Mouse (Mus musculus) embryonic facial prominence, embryonic 12.5 days (tissue): ENCODE measurements around the gene P3h1. TPM values are rescaled to one million over a fixed set of nuclear protein-coding genes. Genes with fewer than 3 reads are reported as not detected.

Source experiments
- ATAC-seq: fragments of 200-750 bp; cut with Nextera tagmentation; 2 replicates; pipeline ENCODE4 v1.8.0; 2017; ENCODE audit not compliant: insufficient number of reproducible peaks, insufficient read depth, low FRiP score, low TSS enrichment
- H3K27ac ChIP-seq: fragments of 300-500 bp; sonication (generic); 2 replicates; pipeline ENCODE4 v1.5.1; 2016; ENCODE audit warnings: mild to moderate bottlenecking
- H3K27me3 ChIP-seq: fragments of 300-500 bp; sonication (generic); 2 replicates; pipeline ENCODE4 v1.6.1; 2016; ENCODE audit warnings: mild to moderate bottlenecking, moderate library complexity
- H3K36me3 ChIP-seq: fragments of 300-500 bp; sonication (generic); 2 replicates; pipeline ENCODE4 v1.6.1; 2016; ENCODE audit warnings: mild to moderate bottlenecking
- H3K4me1 ChIP-seq: fragments of 300-500 bp; sonication (generic); 2 replicates; pipeline ENCODE4 v1.6.1; 2016
- H3K4me2 ChIP-seq: fragments of 300-500 bp; sonication (generic); replicated peaks from 2 replicates; pipeline ENCODE4 v1.6.1; 2016; ENCODE audit warnings: mild to moderate bottlenecking, moderate library complexity
- H3K4me3 ChIP-seq: fragments of 300-500 bp; sonication (generic); 2 replicates; pipeline ENCODE4 v1.5.1; 2016; ENCODE audit warnings: mild to moderate bottlenecking
- H3K9ac ChIP-seq: fragments of 300-500 bp; sonication (generic); 2 replicates; pipeline ENCODE4 v1.6.1; 2016; ENCODE audit warnings: mild to moderate bottlenecking, moderate library complexity
- H3K9me3 ChIP-seq: fragments of 300-500 bp; sonication (generic); 2 replicates; pipeline ENCODE4 v1.6.1; 2016; ENCODE audit warnings: mild to moderate bottlenecking, moderate library complexity
- WGBS: fragments of 180-500 bp; shearing (Covaris S2); methylation state at CpG from one replicate; pipeline ENCODE4 v1.1.7; 2016; 5-methylcytosine and 5-hydroxymethylcytosine counted together
- polyA plus RNA-seq: library from polyadenylated mRNA; unstranded; fragments of >200 nt; fragmentation: Nextera tagmentation; extraction: Ambion mirVana; gene quantifications from 2 replicates; pipeline ENCODE4 v1.2.1, GENCODE M21; 2016

The P3h1 gene
- 35.2 and 39.1 TPM in 2 replicates for polyA plus RNA-seq

- H3K4me1 ChIP-seq, result peaks cover 7% of the 10 kb centered on the region; the same call in 1 of the 2 replicates
- peak within 1 kb of the TSS; percentile 71 for H3K4me2 ChIP-seq
- WGBS, result under 1% methylated on average over 66 of the region's 71 CpGs
- peak within 1 kb of the TSS; percentile 75 for H3K4me3 ChIP-seq
- peak within 1 kb of the TSS; percentile 86 for H3K9ac ChIP-seq
- peak within 1 kb of the TSS; percentile 71 for H3K27ac ChIP-seq
- peak; percentile 86 for ATAC-seq
- H3K27me3 ChIP-seq, result no peaks in the 10 kb centered on the region
- H3K9me3 ChIP-seq, result no peaks in the 10 kb centered on the region
- peaks cover 12% of the 10 kb centered on the region for H3K36me3 ChIP-seq
Observed at GRCm38 (mm10) chr4:119232410-119233255, at the start of gene P3h1, which contains the start of gene AU022252. Gene P3h1, plus strand, starts transcription at chr4:119232915. Gene AU022252, minus strand, starts transcription at chr4:119232712.

GRCm38 (mm10) chr4:119183525-119183924, 49.2 kb upstream of the P3h1 start:
- H3K4me1 ChIP-seq, result no peaks in the 10 kb centered on the region
- no peaks in the 10 kb centered on the region; the same call in 1 of the 2 replicates for H3K27me3 ChIP-seq
- no peaks in the 10 kb centered on the region for H3K9me3 ChIP-seq
- ATAC-seq, result no peak
- no peak overlapping the region for H3K9ac ChIP-seq
- no peaks in the 10 kb centered on the region for H3K36me3 ChIP-seq
- H3K4me3 ChIP-seq, result no peak overlapping the region
- 48% methylated on average over 1 of the region's 1 CpGs for WGBS
- no peak overlapping the region for H3K4me2 ChIP-seq
- H3K27ac ChIP-seq, result no peak overlapping the region

- 88% methylated on average over 4 of the region's 4 CpGs for WGBS
- H3K4me1 ChIP-seq, result no peaks in the 10 kb centered on the region
- no peak overlapping the region for H3K27ac ChIP-seq
- H3K4me3 ChIP-seq, result no peak overlapping the region
- H3K9ac ChIP-seq, result no peak overlapping the region
- no peaks in the 10 kb centered on the region for H3K9me3 ChIP-seq
- no peak for ATAC-seq
- no peak overlapping the region for H3K4me2 ChIP-seq
- no peaks in the 10 kb centered on the region; the same call in 1 of the 2 replicates for H3K27me3 ChIP-seq
- H3K36me3 ChIP-seq, result no peaks in the 10 kb centered on the region
Observed at GRCm38 (mm10) chr4:119185771-119186170, 46.9 kb upstream of the P3h1 start.

- no peak overlapping the region for H3K27ac ChIP-seq
- no peak overlapping the region for H3K4me3 ChIP-seq
Observed at GRCm38 (mm10) chr4:119188060-119188785, 44.5 kb upstream of the P3h1 start.

GRCm38 (mm10) chr4:119189392-119189791, 43.3 kb upstream of the P3h1 start:
- no peak for ATAC-seq
- Histone ChIP-seq H3K9me3 (no peaks in the 10 kb centered on the region), H3K27me3 (no peaks in the 10 kb centered on the region; the same call in 1 of the 2 replicates), H3K27ac (no peak overlapping the region), H3K4me3 (no peak overlapping the region), H3K4me2 (no peak overlapping the region), H3K9ac (no peak overlapping the region), H3K4me1 (no peaks in the 10 kb centered on the region), H3K36me3 (no peaks in the 10 kb centered on the region)
- WGBS, result 83% methylated on average over 6 of the region's 6 CpGs

More at GRCm38 (mm10) chr4:119188060-119188785, 44.5 kb upstream of the P3h1 start:
- Histone ChIP-seq H3K4me1 (no peaks in the 10 kb centered on the region), H3K36me3 (no peaks in the 10 kb centered on the region), H3K9me3 (no peaks in the 10 kb centered on the region), H3K9ac (no peak overlapping the region), H3K4me2 (no peak overlapping the region), H3K27me3 (no peaks in the 10 kb centered on the region; the same call in 1 of the 2 replicates)
- WGBS, result 57% methylated on average over 11 of the region's 11 CpGs
- ATAC-seq, result no peak

- Histone ChIP-seq H3K4me2 (no peak within 1 kb of the TSS), H3K9me3 (no peaks in the 10 kb centered on the region), H3K4me3 (no peak within 1 kb of the TSS), H3K4me1 (no peaks in the 10 kb centered on the region), H3K36me3 (no peaks in the 10 kb centered on the region), H3K27ac (no peak within 1 kb of the TSS), H3K27me3 (no peaks in the 10 kb centered on the region; the same call in 1 of the 2 replicates), H3K9ac (no peak within 1 kb of the TSS)
- WGBS, result 62% methylated on average over 6 of the region's 6 CpGs
- ATAC-seq, result no peak
Observed at GRCm38 (mm10) chr4:119189864-119190263, 42.9 kb upstream of the P3h1 start, which contains the start of gene Ermap. Gene Ermap, minus strand, starts transcription at chr4:119190011.

- Histone ChIP-seq H3K4me2 (no peak overlapping the region), H3K27ac (no peak overlapping the region), H3K4me1 (no peaks in the 10 kb centered on the region), H3K36me3 (no peaks in the 10 kb centered on the region), H3K9ac (no peak overlapping the region), H3K4me3 (no peak overlapping the region), H3K9me3 (no peaks in the 10 kb centered on the region), H3K27me3 (no peaks in the 10 kb centered on the region; the same call in 1 of the 2 replicates)
- 83% methylated on average over 8 of the region's 8 CpGs for WGBS
- ATAC-seq, result no peak
Observed at GRCm38 (mm10) chr4:119190618-119191017, 42.1 kb upstream of the P3h1 start.

- H3K4me2 ChIP-seq, result no peak overlapping the region
- ATAC-seq, result no peak
- H3K9me3 ChIP-seq, result no peaks in the 10 kb centered on the region
- no peak overlapping the region for H3K27ac ChIP-seq
- H3K4me3 ChIP-seq, result no peak overlapping the region
- no peaks in the 10 kb centered on the region for H3K36me3 ChIP-seq
- 66% methylated on average over 3 of the region's 3 CpGs for WGBS
- H3K9ac ChIP-seq, result no peak overlapping the region
- 0 out of 2 replicates have a peak, but pooled peaks cover under 1% of the 10 kb centered on the region for H3K4me1 ChIP-seq
- no peaks in the 10 kb centered on the region; the same call in 1 of the 2 replicates for H3K27me3 ChIP-seq
Observed at GRCm38 (mm10) chr4:119191273-119191672, 41.4 kb upstream of the P3h1 start.

GRCm38 (mm10) chr4:119192757-119193156, 40.0 kb upstream of the P3h1 start:
- Histone ChIP-seq H3K4me1 (peaks cover 14% of the 10 kb centered on the region; the same call in 1 of the 2 replicates), H3K36me3 (peaks cover 3% of the 10 kb centered on the region; the same call in 1 of the 2 replicates), H3K4me2 (no peak overlapping the region), H3K4me3 (no peak overlapping the region), H3K27ac (no peak overlapping the region), H3K9ac (no peak overlapping the region), H3K9me3 (no peaks in the 10 kb centered on the region), H3K27me3 (no peaks in the 10 kb centered on the region; the same call in 1 of the 2 replicates)
- ATAC-seq, result no peak
- 90% methylated on average over 4 of the region's 4 CpGs for WGBS

- Histone ChIP-seq H3K9ac (peak within 1 kb of the TSS; percentile 72), H3K4me3 (peak within 1 kb of the TSS; percentile 63), H3K36me3 (peaks cover 10% of the 10 kb centered on the region), H3K4me1 (peaks cover 14% of the 10 kb centered on the region; the same call in 1 of the 2 replicates), H3K9me3 (no peaks in the 10 kb centered on the region), H3K4me2 (peak within 1 kb of the TSS; percentile 70), H3K27me3 (no peaks in the 10 kb centered on the region), H3K27ac (peak within 1 kb of the TSS; percentile 83)
- 2% methylated on average over 46 of the region's 47 CpGs for WGBS
- ATAC-seq, result peak; percentile 93
Observed at GRCm38 (mm10) chr4:119194909-119195581, 37.7 kb upstream of the P3h1 start, which contains the start of gene Svbp. Gene Svbp, plus strand, starts transcription at chr4:119195306.
